Mouse (Mus musculus): Measurements from ENCODE around the gene Myom1.

DNA sequence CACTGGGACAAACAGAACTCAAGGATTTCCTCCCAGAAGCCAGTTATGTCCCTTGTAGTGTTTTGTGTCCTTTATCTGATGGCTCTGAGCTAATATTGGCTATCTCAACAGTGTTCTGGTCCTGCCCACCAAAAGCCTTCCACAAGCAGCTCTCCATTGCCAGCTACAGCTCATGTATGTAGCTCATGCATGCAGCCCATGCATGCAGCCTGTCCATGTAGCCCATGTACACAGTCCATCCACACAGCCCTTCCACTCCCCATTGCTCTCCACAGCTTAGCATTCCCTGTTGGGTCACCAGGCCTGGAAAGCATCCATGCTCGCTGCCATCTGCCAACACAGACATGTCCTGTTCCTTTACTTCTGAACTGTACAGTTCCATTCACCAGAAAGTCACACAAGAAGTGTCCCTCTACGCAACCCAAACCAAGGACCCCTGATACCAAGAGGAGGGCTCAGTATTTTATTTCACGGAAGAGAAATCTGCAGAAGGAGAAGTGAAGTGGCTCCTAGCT, 132.1 kb downstream of the Myom1 start:
- no peak for TF ChIP-seq CTCF (IDR thresholded peaks at IDR 0.05)
- no peak for TF ChIP-seq EP300 (IDR thresholded peaks at IDR 0.05)
